Mouse (Mus musculus): ENCODE data around the gene Pias3. TPM values are rescaled to one million over a fixed set of nuclear protein-coding genes. Genes with fewer than 3 reads are reported as not detected.

The Pias3 gene
- total RNA-seq (2023) = 14.2 TPM

DNA sequence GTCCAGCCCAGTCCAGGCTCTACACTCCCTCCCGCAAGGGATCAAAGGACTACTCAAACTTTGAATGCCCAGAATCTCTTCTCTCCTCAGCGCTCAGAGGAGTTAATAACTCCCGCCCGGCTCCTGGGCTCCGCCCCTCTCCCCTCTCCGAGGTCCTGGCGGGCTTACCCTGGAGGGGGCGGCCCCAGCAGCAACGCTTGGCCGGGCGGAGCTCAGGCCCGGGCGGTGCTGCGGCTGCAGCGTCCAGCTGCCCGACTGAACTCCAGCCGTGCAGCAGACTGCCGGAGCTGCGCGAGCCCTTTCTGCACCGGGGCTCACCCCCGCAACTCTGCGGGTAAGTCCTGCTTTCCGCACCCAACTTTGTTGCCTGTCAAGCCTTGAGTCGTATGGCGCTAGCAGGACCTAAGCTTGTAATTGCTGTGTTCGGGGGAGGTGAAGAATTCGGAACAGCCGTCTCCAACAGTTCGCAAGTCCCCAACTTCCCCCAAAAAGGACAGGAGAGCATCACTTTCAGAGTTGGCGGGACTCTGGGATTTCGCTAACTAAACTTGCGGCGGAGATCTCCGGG lies at the start of gene Pias3:
Pias3 (plus strand) TSS at position 187 of the 568 bp plus-strand sequence.

DNA sequence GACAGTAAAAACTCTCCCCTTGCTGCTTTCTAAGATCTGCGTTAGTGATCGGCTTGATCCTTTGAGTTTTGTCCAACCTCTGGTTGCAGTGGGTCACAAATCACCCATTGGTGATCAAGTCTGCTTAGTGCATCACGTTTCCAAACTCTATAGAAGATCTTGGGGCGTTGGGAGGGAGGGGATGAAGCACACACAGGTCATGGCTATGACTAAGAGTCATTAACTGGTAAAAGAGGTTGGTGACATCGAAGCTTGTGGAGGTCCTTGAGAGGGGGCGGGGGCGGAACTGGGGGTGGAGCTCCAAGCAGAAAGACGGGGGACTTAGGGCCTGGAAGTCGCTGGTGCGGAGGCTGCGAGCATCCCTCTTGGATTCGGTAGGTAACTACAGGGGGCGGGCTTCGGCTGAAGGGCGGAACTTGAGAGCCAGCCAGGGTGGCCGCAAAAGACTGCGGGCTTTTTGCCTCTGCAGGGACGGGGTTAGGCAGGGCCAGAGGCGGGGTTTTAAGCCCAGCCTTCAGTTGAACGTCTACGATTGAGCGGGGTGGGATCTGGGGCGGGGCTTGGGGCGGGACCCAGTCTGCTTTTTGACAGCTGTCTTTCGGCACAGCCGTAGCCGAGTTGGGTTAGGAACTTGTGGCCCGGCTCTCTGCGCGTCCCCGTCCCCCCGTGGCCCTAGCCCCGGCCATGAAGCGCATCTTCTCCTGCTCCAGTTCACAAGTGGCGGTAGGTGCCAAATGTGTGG lies 26.3 kb upstream of the Pias3 start, which contains the start of gene Ankrd35:
Ankrd35 (plus strand) TSS at position 405 of the 742 bp plus-strand sequence.

DNA sequence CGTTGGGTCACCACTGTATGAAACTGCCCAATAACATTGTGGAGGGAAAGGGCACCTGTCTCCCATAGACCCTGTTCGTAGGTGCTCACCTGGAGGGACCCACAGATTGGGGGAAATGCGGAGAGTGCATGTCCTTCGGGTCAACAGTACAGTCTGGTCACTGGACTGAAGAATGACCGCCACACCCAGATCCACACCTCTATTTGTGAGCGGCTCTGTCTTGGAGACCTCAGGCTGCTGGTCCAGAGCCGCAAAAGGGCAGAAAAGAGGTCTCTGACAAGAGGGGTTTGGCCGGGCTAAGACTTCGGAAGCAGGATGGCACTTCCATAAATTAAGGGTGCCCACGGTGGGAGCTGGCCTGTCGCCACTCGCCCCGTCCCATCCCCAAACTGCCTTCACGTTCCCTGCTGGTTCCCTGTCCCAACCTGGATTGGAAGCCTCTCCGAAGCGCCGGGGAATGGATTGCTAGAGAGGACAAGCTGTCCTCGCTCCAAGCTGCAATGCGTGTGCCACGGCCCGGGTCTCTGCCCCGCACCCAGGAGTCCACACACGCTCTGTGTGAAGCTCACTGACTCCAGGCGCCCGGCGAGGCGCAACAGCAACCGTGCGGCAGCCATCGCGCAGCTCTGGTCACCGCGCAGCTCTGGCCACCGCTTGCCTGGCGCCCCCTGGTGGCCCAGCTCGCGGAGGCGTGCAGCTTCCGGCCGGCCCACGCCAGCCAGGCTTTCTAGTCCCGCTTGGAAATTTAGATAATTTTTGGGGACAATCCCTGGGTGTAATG lies 11.9 kb downstream of the Pias3 start, which contains the start of gene Nudt17:
Nudt17 (minus strand) TSS at position 660 of the 781 bp plus-strand sequence.

GRCm38 (mm10) chr3:96727343-96727827 lies 31.2 kb downstream of the Pias3 start, which contains the start of the genes Polr3c and Rnf115:
Polr3c (minus strand) TSS chr3:96727628.
Rnf115 (plus strand) TSS chr3:96727664.

Other genes starting within 250 kb of the Pias3 start
- gene BC107364, start 244.1 kb upstream of the Pias3 start, total RNA-seq (2023) = not detected
- gene Hfe2, start 171.2 kb upstream of the Pias3 start, total RNA-seq (2023) = not detected
- 652 TPM for gene Txnip, start 138.4 kb upstream of the Pias3 start, total RNA-seq (2023)
- not detected for gene Gm16253, start 119.4 kb upstream of the Pias3 start, total RNA-seq (2023)
- gene Polr3gl, start 102.2 kb upstream of the Pias3 start, total RNA-seq (2023) = 33.5 TPM
- not detected for gene Ankrd34a, start 99.7 kb upstream of the Pias3 start, total RNA-seq (2023)
- 0.44 TPM for gene Lix1l, start 95.2 kb upstream of the Pias3 start, total RNA-seq (2023)
- gene Rbm8a, start 66.5 kb upstream of the Pias3 start, total RNA-seq (2023) = 83.5 TPM
- gene Pex11b, start 61.0 kb upstream of the Pias3 start, total RNA-seq (2023) = 29.4 TPM
- gene Gm42957, start 60.9 kb upstream of the Pias3 start, total RNA-seq (2023) = 0.21 TPM
- gene Itga10, start 50.8 kb upstream of the Pias3 start, total RNA-seq (2023) = 3.3 TPM
- not detected for gene Ankrd35, start 26.3 kb upstream of the Pias3 start, total RNA-seq (2023)
- 0.97 TPM for gene Nudt17, start 12.2 kb downstream of the Pias3 start, total RNA-seq (2023)
- 58.2 TPM for gene Polr3c, start 31.2 kb downstream of the Pias3 start, total RNA-seq (2023)
- gene Rnf115, start 31.3 kb downstream of the Pias3 start, total RNA-seq (2023) = 48.9 TPM
- not detected for gene Pdzk1, start 132.9 kb downstream of the Pias3 start, total RNA-seq (2023)
- 2.1 TPM for gene Cd160, start 133.0 kb downstream of the Pias3 start, total RNA-seq (2023)
- gene Gja5, start 208.3 kb downstream of the Pias3 start, total RNA-seq (2023) = not detected
- gene Gpr89, start 209.0 kb downstream of the Pias3 start, total RNA-seq (2023) = 23.9 TPM
- not detected for gene Gja8, start 229.6 kb downstream of the Pias3 start, total RNA-seq (2023)